Mouse (Mus musculus) ES-E14 (cell line): Measurements from ENCODE around the gene Susd4.

Source experiments
- CHD2 ChIP-seq: IDR thresholded peaks from 2 replicates; pipeline ENCODE4 v1.6.1; 2014; ENCODE audit warnings: mild to moderate bottlenecking, low read depth, low read length, inconsistent platforms
- HCFC1 ChIP-seq: IDR thresholded peaks from 2 replicates; pipeline ENCODE4 v1.6.1; 2012; ENCODE audit warnings: low read length, inconsistent platforms, borderline replicate concordance; ENCODE audit not compliant: insufficient read depth
- MAFK ChIP-seq: IDR thresholded peaks from 2 replicates; pipeline ENCODE4 v1.6.1; 2014; ENCODE audit warnings: mild to moderate bottlenecking, low read depth, low read length, inconsistent platforms; ENCODE audit not compliant: insufficient read depth
- ZC3H11A ChIP-seq: IDR thresholded peaks from 2 replicates; pipeline ENCODE4 v1.6.1; 2012; ENCODE audit warnings: low read depth, mild to moderate bottlenecking, inconsistent platforms, low read length, borderline replicate concordance
- ZNF384 ChIP-seq: IDR thresholded peaks from 2 replicates; pipeline ENCODE4 v1.6.1; 2012; ENCODE audit warnings: low read depth, low read length, inconsistent platforms

DNA sequence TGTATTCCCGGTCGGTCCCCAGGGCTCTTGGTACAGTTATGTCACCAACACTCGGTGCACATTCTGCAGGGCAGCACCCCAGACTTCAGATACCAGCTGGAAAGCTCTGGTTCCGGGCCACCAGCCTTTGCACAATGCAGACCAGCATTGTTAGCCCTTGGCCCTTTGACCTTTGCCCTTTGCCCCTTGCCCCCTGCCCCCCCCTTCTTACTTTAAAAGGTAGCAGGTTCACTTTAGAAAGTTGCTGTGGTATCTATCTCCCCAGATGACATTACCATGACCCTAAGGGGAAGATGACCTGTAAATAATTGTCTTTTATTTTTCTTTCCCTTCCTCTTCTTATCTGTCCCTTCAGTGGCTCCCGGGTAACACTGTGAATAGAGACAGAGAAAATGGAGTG, 53.4 kb downstream of the Susd4 start:
- no peak for TF ChIP-seq MAFK
- no peak for TF ChIP-seq CHD2
- TF ChIP-seq ZNF384 = no peak
- TF ChIP-seq HCFC1 = no peak
- TF ChIP-seq ZC3H11A = no peak
